Mouse (Mus musculus) lung, postnatal 0 days (tissue): ENCODE measurements at regions not wholly inside any gene's neighbourhood (a gene's known extent, or its start where the extent isn't known, plus 50 kb on each side); places are given as distances from the start of the nearest gene placed in this dataset.

Source experiments
- CTCF ChIP-seq: IDR thresholded peaks from 2 replicates; pipeline ENCODE4 v1.5.1; 2016; ENCODE audit warnings: antibody characterized with exemption, mild to moderate bottlenecking
- EP300 ChIP-seq: IDR thresholded peaks from 2 replicates; pipeline ENCODE4 v1.6.1; 2016; ENCODE audit warnings: antibody characterized with exemption, mild to moderate bottlenecking, control low read depth

DNA sequence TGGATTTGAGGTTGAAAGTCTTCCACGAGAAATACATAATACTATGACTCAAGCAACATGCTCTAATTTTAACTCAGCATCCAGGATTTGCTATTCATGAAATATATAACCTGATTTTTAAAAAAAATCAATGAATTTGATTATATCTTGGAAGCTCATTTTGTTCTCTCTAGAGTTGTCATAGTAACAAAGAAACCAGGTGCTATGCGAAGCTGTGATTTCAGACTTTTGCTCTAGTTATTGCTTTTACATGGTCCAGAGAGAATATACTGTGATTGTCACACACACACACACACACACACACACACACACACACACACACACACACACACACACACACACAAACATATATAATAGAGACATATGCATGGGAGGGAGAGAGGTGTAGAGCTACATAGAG lies 98.5 kb upstream of the Gm11042 start:
- TF ChIP-seq CTCF (no peak), EP300 (no peak)
